Mouse (Mus musculus): ENCODE results near the gene Khdc3.

DNA sequence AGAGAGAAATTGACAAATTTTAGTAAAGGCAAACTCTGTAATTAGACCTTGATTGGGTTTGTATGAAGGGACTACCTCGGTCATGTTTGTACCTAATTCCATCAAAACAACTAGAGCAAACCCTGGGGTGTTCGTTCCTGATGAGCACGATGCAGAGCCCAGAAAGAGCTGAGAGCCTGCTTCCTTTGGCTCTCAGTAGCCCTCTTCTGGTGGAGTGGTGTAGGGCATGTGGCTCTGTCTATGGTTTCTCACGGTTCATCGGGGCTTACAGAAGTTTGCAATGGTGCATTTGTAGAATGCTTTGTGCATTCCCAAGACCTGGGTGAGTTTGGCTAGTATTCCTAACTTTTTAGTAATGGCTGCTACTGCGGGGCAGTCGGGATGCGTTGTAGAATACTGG is 20.1 kb downstream of the Khdc3 start:
- TF ChIP-seq CTCF (IDR thresholded peaks at IDR 0.05; ENCODE audit: insufficient read depth, low read depth, low read length) (no peak), POLR2A (IDR thresholded peaks at IDR 0.05; ENCODE audit: insufficient read depth, low read depth, low read length) (no peak)
